Mouse (Mus musculus) CH12.LX (cell line): ENCODE data around the gene Zbtb21.

ENCODE experiments used
- MXI1 ChIP-seq: IDR thresholded peaks from 2 replicates; pipeline ENCODE4 v1.6.1; 2011; ENCODE audit warnings: mild to moderate bottlenecking, low read depth, low read length, improper control_type of control experiment
- POLR2A ChIP-seq: IDR thresholded peaks from 2 replicates; pipeline ENCODE4 v1.6.1; 2011; ENCODE audit warnings: low read depth, mild to moderate bottlenecking, improper control_type of control experiment, low read length
- POLR2AphosphoS2 ChIP-seq: IDR thresholded peaks from 2 replicates; pipeline ENCODE4 v1.6.1; 2011; ENCODE audit warnings: low read depth, low read length, improper control_type of control experiment
- USF1 ChIP-seq: IDR thresholded peaks from 2 replicates; pipeline ENCODE4 v1.6.1; 2014; ENCODE audit warnings: low read depth, mild to moderate bottlenecking, inconsistent platforms, low read length, improper control_type of control experiment

DNA sequence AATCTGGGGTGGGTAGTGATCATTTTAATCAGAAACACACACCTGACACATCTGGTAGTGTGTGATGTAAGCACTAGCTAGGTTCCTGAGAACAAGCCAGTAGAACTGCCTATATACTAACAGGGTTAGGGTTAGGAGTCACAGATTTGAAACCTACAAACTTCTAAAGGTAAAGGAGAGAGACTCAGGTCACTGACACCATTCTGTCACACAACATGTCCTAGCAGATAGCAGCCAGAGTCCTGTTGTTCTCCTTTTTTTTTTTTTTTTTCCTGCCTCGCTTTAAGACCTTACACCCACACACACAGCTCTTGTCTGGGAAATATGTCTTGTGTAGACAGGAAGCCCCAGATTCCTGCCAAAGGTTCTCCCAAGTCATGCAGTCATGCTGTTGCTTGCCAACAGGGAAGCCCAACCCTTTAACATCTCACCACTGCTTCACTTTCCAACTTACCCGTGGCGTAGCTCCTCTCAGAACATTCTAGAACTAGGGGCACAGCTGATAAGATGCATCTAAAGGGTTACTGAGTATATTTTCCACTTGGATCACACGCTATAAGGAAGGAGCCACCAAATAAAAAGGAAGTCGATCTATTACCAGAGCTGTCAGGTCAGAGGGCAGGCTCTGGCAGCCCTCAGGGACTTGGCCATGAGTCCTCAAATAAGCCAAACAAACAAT is 64.9 kb downstream of the Zbtb21 start:
- TF ChIP-seq POLR2A (no peak), MXI1 (no peak), POLR2AphosphoS2 (no peak), USF1 (no peak)
